Mouse (Mus musculus) kidney, adult 2 months (tissue): Measurements from ENCODE around the gene F13b. TPM values are rescaled to one million over a fixed set of nuclear protein-coding genes. Genes with fewer than 3 reads are reported as not detected.

ENCODE experiments used
- DNase-seq: peaks from one replicate; pipeline ENCODE4 v3.0.0; 2021
- H3K27ac ChIP-seq: fragments of 200-500 bp; 2 replicates; pipeline ENCODE4 v1.5.1; 2012; ENCODE audit warnings: low read depth, low read length, control low read depth, inconsistent platforms; ENCODE audit not compliant: insufficient read depth
- H3K27me3 ChIP-seq: fragments of 200-500 bp; replicated peaks from 2 replicates; pipeline ENCODE4 v1.6.1; 2012; ENCODE audit warnings: mild to moderate bottlenecking, moderate library complexity, low read length, inconsistent platforms; ENCODE audit not compliant: control insufficient read depth, insufficient read depth
- H3K36me3 ChIP-seq: fragments of 200-500 bp; 2 replicates; pipeline ENCODE4 v1.6.1; 2012; ENCODE audit warnings: mild to moderate bottlenecking, moderate library complexity, low read length, inconsistent platforms; ENCODE audit not compliant: control insufficient read depth, insufficient read depth
- H3K4me1 ChIP-seq: fragments of 200-500 bp; 2 replicates; pipeline ENCODE4 v1.6.1; 2011; ENCODE audit warnings: low read length; ENCODE audit not compliant: control insufficient read depth, insufficient read depth
- H3K4me3 ChIP-seq: fragments of 200-500 bp; 2 replicates; pipeline ENCODE4 v1.5.1; 2011; ENCODE audit warnings: mild to moderate bottlenecking, low read depth, low read length, control low read depth; ENCODE audit not compliant: insufficient read depth
- CTCF ChIP-seq: fragments of 200-500 bp; conservative IDR thresholded peaks from 2 replicates; pipeline ENCODE4 v1.5.1; 2011; ENCODE audit warnings: low read depth, mild to moderate bottlenecking, control low read depth, low read length, moderate library complexity, mixed read lengths; ENCODE audit not compliant: insufficient read depth, insufficient read length
- POLR2A ChIP-seq: fragments of 200-500 bp; IDR thresholded peaks from one replicate; pipeline ENCODE4 v1.6.1; 2011; ENCODE audit warnings: low read depth, low read length, control low read depth
- WGBS: fragments of 180-500 bp; shearing (Covaris S2); methylation state at CpG from one replicate; pipeline ENCODE4 v1.1.7; 2018; 5-methylcytosine and 5-hydroxymethylcytosine counted together
- polyA plus RNA-seq: library from polyadenylated mRNA; depleted of rRNA; stranded (reverse); fragments of >200 nt; gene quantifications from 2 replicates; pipeline ENCODE4 v1.2.3, GENCODE M21; 2012

The F13b gene
- polyA plus RNA-seq, 1 experiment = 49.6 TPM

GRCm38 (mm10) chr1:139481146-139481545, 20.4 kb upstream of the F13b start:
- no peak for DNase-seq
- Histone ChIP-seq H3K27ac (no peak overlapping the region), H3K27me3 (no peaks in the 10 kb centered on the region), H3K36me3 (no peaks in the 10 kb centered on the region), H3K4me3 (no peak overlapping the region), H3K4me1 (no peaks in the 10 kb centered on the region)
- TF ChIP-seq CTCF = no peak
- WGBS = 86% methylated on average over 4 of the region's 4 CpGs

- no peak for TF ChIP-seq CTCF
- TF ChIP-seq POLR2A = no peak
- Histone ChIP-seq H3K27me3 (no peaks in the 10 kb centered on the region), H3K4me1 (no peaks in the 10 kb centered on the region), H3K27ac (no peak overlapping the region), H3K4me3 (no peak overlapping the region), H3K36me3 (no peaks in the 10 kb centered on the region)
- 95% methylated on average over 3 of the region's 3 CpGs for WGBS
- DNase-seq = no peak
Measured at GRCm38 (mm10) chr1:139494630-139495029, 6.9 kb upstream of the F13b start.

- DNase-seq = no peak
- no peak for TF ChIP-seq CTCF
- no peak for TF ChIP-seq POLR2A
- WGBS = 94% methylated on average over 2 of the region's 2 CpGs
- Histone ChIP-seq H3K27ac (no peak overlapping the region), H3K4me3 (no peak overlapping the region), H3K36me3 (no peaks in the 10 kb centered on the region), H3K27me3 (no peaks in the 10 kb centered on the region), H3K4me1 (no peaks in the 10 kb centered on the region)
Measured at GRCm38 (mm10) chr1:139495408-139495807, 6.1 kb upstream of the F13b start.

GRCm38 (mm10) chr1:139496212-139496611, 5.3 kb upstream of the F13b start:
- Histone ChIP-seq H3K4me3 (no peak overlapping the region), H3K4me1 (no peaks in the 10 kb centered on the region; the same call in 1 of the 2 replicates), H3K27me3 (no peaks in the 10 kb centered on the region), H3K36me3 (no peaks in the 10 kb centered on the region), H3K27ac (no peak overlapping the region)
- no peak for TF ChIP-seq CTCF
- no peak for TF ChIP-seq POLR2A
- DNase-seq = no peak
- WGBS = 79% methylated on average over 3 of the region's 3 CpGs

GRCm38 (mm10) chr1:139499751-139500150, 1.8 kb upstream of the F13b start:
- Histone ChIP-seq H3K27me3 (no peaks in the 10 kb centered on the region), H3K4me3 (no peak overlapping the region), H3K4me1 (no peaks in the 10 kb centered on the region; the same call in 1 of the 2 replicates), H3K27ac (no peak overlapping the region), H3K36me3 (no peaks in the 10 kb centered on the region)
- DNase-seq = no peak
- no peak for TF ChIP-seq POLR2A
- TF ChIP-seq CTCF = no peak

GRCm38 (mm10) chr1:139514556-139514955, 13.1 kb downstream of the F13b start:
- Histone ChIP-seq H3K27ac (no peak overlapping the region), H3K4me1 (no peaks in the 10 kb centered on the region), H3K4me3 (no peak overlapping the region), H3K27me3 (no peaks in the 10 kb centered on the region), H3K36me3 (no peaks in the 10 kb centered on the region)
- TF ChIP-seq POLR2A (no peak), CTCF (no peak)
- DNase-seq = peak; percentile 14
- 84% methylated on average over 12 of the region's 12 CpGs for WGBS

- Histone ChIP-seq H3K27me3 (no peaks in the 10 kb centered on the region), H3K27ac (no peak overlapping the region), H3K4me1 (no peaks in the 10 kb centered on the region), H3K4me3 (no peak overlapping the region), H3K36me3 (no peaks in the 10 kb centered on the region)
- TF ChIP-seq CTCF (no peak), POLR2A (no peak)
- no peak for DNase-seq
- 78% methylated on average over 1 of the region's 1 CpGs for WGBS
Measured at GRCm38 (mm10) chr1:139548536-139548935, 47.0 kb downstream of the F13b start.

GRCm38 (mm10) chr1:139551311-139551710, 49.8 kb downstream of the F13b start:
- Histone ChIP-seq H3K4me1 (no peaks in the 10 kb centered on the region), H3K27ac (no peak overlapping the region), H3K27me3 (no peaks in the 10 kb centered on the region), H3K36me3 (no peaks in the 10 kb centered on the region), H3K4me3 (no peak overlapping the region)
- WGBS = 81% methylated on average over 1 of the region's 1 CpGs
- no peak for TF ChIP-seq CTCF
- no peak for TF ChIP-seq POLR2A
- no peak for DNase-seq
